Mouse (Mus musculus): ENCODE data around the gene Gm11555.

- TF ChIP-seq POLR2A (IDR thresholded peaks at IDR 0.05; ENCODE audit: insufficient read depth, low read length) (no peak), CTCF (IDR thresholded peaks at IDR 0.05; ENCODE audit: low read depth, low read length) (no peak), EP300 (IDR thresholded peaks at IDR 0.05; ENCODE audit: insufficient read depth, low read depth, low read length) (no peak)
Measured at GRCm38 (mm10) chr11:99628138-99628537, 21.9 kb downstream of the Gm11555 start, which contains the start of gene Krtap4-1.
